Mouse (Mus musculus) kidney, adult 2 months (tissue): Measurements from ENCODE around the gene Gpr137.

Source experiments
- CTCF ChIP-seq: fragments of 200-500 bp; conservative IDR thresholded peaks from 2 replicates; pipeline ENCODE4 v1.5.1; 2011; ENCODE audit warnings: low read depth, mild to moderate bottlenecking, control low read depth, low read length, moderate library complexity, mixed read lengths; ENCODE audit not compliant: insufficient read depth, insufficient read length
- POLR2A ChIP-seq: fragments of 200-500 bp; IDR thresholded peaks from one replicate; pipeline ENCODE4 v1.6.1; 2011; ENCODE audit warnings: low read depth, low read length, control low read depth

DNA sequence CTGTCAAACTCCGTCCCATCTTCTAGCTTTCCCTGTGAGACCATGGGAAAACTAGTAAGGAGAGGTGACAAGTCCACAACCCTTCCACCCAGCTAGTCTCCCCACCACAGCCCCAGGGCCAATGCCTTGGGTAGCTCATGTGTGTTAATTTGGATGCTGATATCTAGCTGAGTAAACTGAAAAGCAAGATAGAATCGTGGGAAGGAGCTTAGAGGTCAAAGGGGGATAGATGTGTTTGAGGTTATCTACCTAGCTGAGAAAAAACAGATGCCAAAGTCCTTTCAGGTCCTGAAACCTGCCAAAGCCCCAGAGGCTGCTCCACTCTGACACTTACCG, 36.3 kb upstream of the Gpr137 start:
- TF ChIP-seq CTCF (no peak), POLR2A (no peak)
